Mouse (Mus musculus) spleen, adult 2 months (tissue): ENCODE measurements around the gene Liph.

ENCODE experiments used
- CTCF ChIP-seq: fragments of 200-500 bp; IDR thresholded peaks from 2 replicates; pipeline ENCODE4 v1.5.1; 2011; ENCODE audit warnings: mild to moderate bottlenecking, inconsistent platforms; ENCODE audit not compliant: insufficient read depth, insufficient read length, insufficient replicate concordance; ENCODE audit errors: extremely low read depth
- POLR2A ChIP-seq: fragments of 200-500 bp; IDR thresholded peaks from 2 replicates; pipeline ENCODE4 v1.6.1; 2011; ENCODE audit warnings: low read depth, low read length, inconsistent platforms

- TF ChIP-seq CTCF (no peak), POLR2A (no peak)
Measured at GRCm38 (mm10) chr16:21984091-21984490, 11.4 kb downstream of the Liph start.
